Mouse (Mus musculus) lung, adult 2 months (tissue): ENCODE data around the gene Faap20.

Experiments used
- CTCF ChIP-seq: fragments of 200-500 bp; IDR thresholded peaks from 2 replicates; pipeline ENCODE4 v1.5.1; 2011; ENCODE audit warnings: mild to moderate bottlenecking, low read length, control low read depth; ENCODE audit not compliant: insufficient read depth
- POLR2A ChIP-seq: fragments of 200-500 bp; IDR thresholded peaks from 2 replicates; pipeline ENCODE4 v1.6.1; 2011; ENCODE audit warnings: low read depth, mild to moderate bottlenecking, control low read depth, low read length, borderline replicate concordance; ENCODE audit errors: extremely low read depth

- TF ChIP-seq POLR2A = no peak
- TF ChIP-seq CTCF = no peak
Measured at GRCm38 (mm10) chr4:155205919-155206318, 43.7 kb upstream of the Faap20 start.
